Mouse (Mus musculus) kidney, embryonic 16.5 days (tissue): ENCODE measurements around the gene Hdgfl3. TPM values are rescaled to one million over a fixed set of nuclear protein-coding genes. Genes with fewer than 3 reads are reported as not detected.
A peak's percentile ranks its signal among the peaks of the same experiment; 100 is the strongest.

Experiments
- ATAC-seq: fragments of 200-750 bp; cut with Nextera tagmentation; 2 replicates; pipeline ENCODE4 v1.8.0; 2017; ENCODE audit warnings: moderate TSS enrichment; ENCODE audit not compliant: low FRiP score, low TSS enrichment
- H3K27ac ChIP-seq: fragments of 300-500 bp; sonication (generic); 2 replicates; pipeline ENCODE4 v1.5.1; 2014; ENCODE audit warnings: low read length
- H3K27me3 ChIP-seq: fragments of 300-500 bp; sonication (generic); 2 replicates; pipeline ENCODE4 v1.6.1; 2014; ENCODE audit warnings: low read length, control low read depth, mixed read lengths; ENCODE audit not compliant: insufficient read depth
- H3K36me3 ChIP-seq: fragments of 300-500 bp; sonication (generic); 2 replicates; pipeline ENCODE4 v1.6.1; 2014; ENCODE audit warnings: low read length, control low read depth, mixed read lengths; ENCODE audit not compliant: insufficient read depth
- H3K4me1 ChIP-seq: fragments of 300-500 bp; sonication (generic); 2 replicates; pipeline ENCODE4 v1.6.1; 2014; ENCODE audit warnings: low read length, control low read depth, mixed read lengths; ENCODE audit not compliant: insufficient read depth
- H3K4me2 ChIP-seq: fragments of 300-500 bp; sonication (generic); replicated peaks from 2 replicates; pipeline ENCODE4 v1.6.1; 2014; ENCODE audit warnings: low read depth, low read length
- H3K4me3 ChIP-seq: fragments of 300-500 bp; sonication (generic); 2 replicates; pipeline ENCODE4 v1.5.1; 2014; ENCODE audit warnings: mild to moderate bottlenecking, low read length
- H3K9ac ChIP-seq: fragments of 300-500 bp; sonication (generic); replicated peaks from 2 replicates; pipeline ENCODE4 v1.6.1; 2014; ENCODE audit warnings: low read length
- H3K9me3 ChIP-seq: fragments of 300-500 bp; sonication (generic); 2 replicates; pipeline ENCODE4 v1.6.1; 2016; ENCODE audit warnings: low read length, control low read depth
- WGBS: fragments of 180-500 bp; shearing (Covaris S2); extraction: QIAGEN DNeasy Blood & Tissue Kit; methylation state at CpG from one replicate; pipeline ENCODE4 v1.1.7; 2014; 5-methylcytosine and 5-hydroxymethylcytosine counted together
- polyA plus RNA-seq: library from polyadenylated mRNA; unstranded; fragments of >200 nt; fragmentation: Nextera tagmentation; extraction: Ambion mirVana; gene quantifications from 2 replicates; pipeline ENCODE4 v1.2.1, GENCODE M21; 2015

The Hdgfl3 gene
- polyA plus RNA-seq, result 10.0 and 11.7 TPM in 2 replicates

GRCm38 (mm10) chr7:81934267-81934745 is at the start of gene Hdgfl3:
Gene Hdgfl3, minus strand, starts transcription at chr7:81934473.
- no peaks in the 10 kb centered on the region for H3K27me3 ChIP-seq
- H3K4me2 ChIP-seq, result peak within 1 kb of the TSS; percentile 72
- H3K4me3 ChIP-seq, result peak within 1 kb of the TSS; percentile 57
- peak within 1 kb of the TSS; percentile 76 for H3K9ac ChIP-seq
- no peaks in the 10 kb centered on the region for H3K36me3 ChIP-seq
- peak; percentile 86 for ATAC-seq
- H3K9me3 ChIP-seq, result no peaks in the 10 kb centered on the region
- under 1% methylated on average over 52 of the region's 63 CpGs for WGBS
- H3K4me1 ChIP-seq, result peaks cover 19% of the 10 kb centered on the region
- peak within 1 kb of the TSS; percentile 75 for H3K27ac ChIP-seq

- Histone ChIP-seq H3K9ac (no peak overlapping the region), H3K36me3 (no peaks in the 10 kb centered on the region), H3K4me3 (no peak overlapping the region), H3K27me3 (peaks cover 16% of the 10 kb centered on the region), H3K4me2 (no peak overlapping the region), H3K9me3 (no peaks in the 10 kb centered on the region), H3K27ac (no peak overlapping the region), H3K4me1 (no peaks in the 10 kb centered on the region)
- no peak for ATAC-seq
- 81% methylated on average over 6 of the region's 6 CpGs for WGBS
Measured at GRCm38 (mm10) chr7:81983651-81984050, 49.4 kb upstream of the Hdgfl3 start.

DNA sequence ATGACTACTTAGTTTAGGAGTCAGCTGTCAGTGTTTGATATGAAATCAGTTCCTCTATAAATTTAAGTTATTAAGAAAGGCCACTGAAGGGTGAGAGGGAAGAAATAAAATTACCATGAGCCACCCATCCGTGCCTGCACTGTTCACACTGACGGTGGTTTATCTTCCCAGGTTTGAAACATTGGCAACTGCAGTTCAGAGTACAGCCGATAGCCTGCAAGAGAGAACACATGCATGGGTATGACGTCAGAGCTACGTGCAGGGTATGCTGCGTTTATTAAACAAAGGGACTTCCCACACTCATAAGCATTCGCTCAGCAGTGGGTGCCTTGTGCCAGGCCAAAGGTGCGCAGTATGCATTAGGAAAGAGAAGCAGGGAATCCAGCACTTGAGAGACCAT is 44.0 kb upstream of the Hdgfl3 start:
- H3K4me2 ChIP-seq, result no peak overlapping the region
- ATAC-seq, result no peak
- H3K9me3 ChIP-seq, result no peaks in the 10 kb centered on the region
- H3K27me3 ChIP-seq, result no peaks in the 10 kb centered on the region
- H3K27ac ChIP-seq, result no peak overlapping the region
- H3K4me3 ChIP-seq, result no peak overlapping the region
- H3K9ac ChIP-seq, result no peak overlapping the region
- no peaks in the 10 kb centered on the region for H3K36me3 ChIP-seq
- WGBS, result 81% methylated on average over 8 of the region's 8 CpGs
- no peaks in the 10 kb centered on the region for H3K4me1 ChIP-seq

DNA sequence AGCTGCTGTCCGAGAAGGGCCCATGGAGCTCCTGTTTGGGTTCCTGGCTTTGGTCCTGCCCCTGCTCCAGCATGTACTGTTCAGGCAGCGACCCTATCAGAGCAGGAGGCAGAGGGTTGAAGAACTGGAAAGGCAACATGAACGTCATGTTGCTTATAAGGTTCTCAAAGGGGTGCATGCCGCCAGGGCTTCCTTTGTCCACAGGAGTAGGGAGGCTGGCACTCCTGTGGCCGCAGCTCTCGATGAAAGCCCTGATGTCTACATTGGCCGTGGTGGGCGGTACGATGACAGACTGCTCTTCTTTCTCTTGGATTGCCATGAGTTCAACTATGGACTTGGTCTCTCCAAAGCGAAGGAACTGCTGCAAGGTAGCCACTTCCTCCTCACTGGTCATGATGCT is 40.3 kb upstream of the Hdgfl3 start:
- no peaks in the 10 kb centered on the region for H3K9me3 ChIP-seq
- no peaks in the 10 kb centered on the region for H3K36me3 ChIP-seq
- H3K4me3 ChIP-seq, result no peak overlapping the region
- no peaks in the 10 kb centered on the region for H3K4me1 ChIP-seq
- ATAC-seq, result no peak
- no peak overlapping the region for H3K27ac ChIP-seq
- H3K27me3 ChIP-seq, result no peaks in the 10 kb centered on the region
- H3K4me2 ChIP-seq, result no peak overlapping the region
- no peak overlapping the region for H3K9ac ChIP-seq
- 90% methylated on average over 10 of the region's 10 CpGs for WGBS

GRCm38 (mm10) chr7:81973939-81974338 is 39.7 kb upstream of the Hdgfl3 start:
- no peaks in the 10 kb centered on the region for H3K9me3 ChIP-seq
- no peak overlapping the region for H3K4me2 ChIP-seq
- no peak overlapping the region for H3K9ac ChIP-seq
- H3K27ac ChIP-seq, result no peak overlapping the region
- no peak overlapping the region for H3K4me3 ChIP-seq
- WGBS, result 92% methylated on average over 12 of the region's 12 CpGs
- H3K4me1 ChIP-seq, result no peaks in the 10 kb centered on the region
- H3K36me3 ChIP-seq, result no peaks in the 10 kb centered on the region
- H3K27me3 ChIP-seq, result no peaks in the 10 kb centered on the region
- ATAC-seq, result no peak

DNA sequence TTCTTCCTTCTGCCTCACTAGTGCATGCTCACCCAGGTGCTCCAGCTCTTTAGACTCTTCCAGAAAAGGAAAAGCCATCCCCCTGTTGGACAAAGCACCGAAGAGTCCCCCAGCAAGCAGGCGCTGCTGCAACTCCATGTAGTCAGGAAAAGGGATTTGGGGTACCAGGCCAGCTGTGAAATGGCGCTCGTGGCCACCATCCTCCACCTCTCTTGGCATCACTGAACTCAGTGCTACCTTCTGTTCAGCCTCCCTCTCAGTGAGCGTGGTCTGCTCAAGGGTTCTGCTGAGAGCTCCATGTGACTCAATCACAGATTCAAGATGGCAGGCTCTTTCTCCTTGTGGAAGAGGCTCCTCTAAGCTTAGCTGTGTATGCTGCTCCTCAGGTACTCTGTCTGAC is 39.1 kb upstream of the Hdgfl3 start:
- Histone ChIP-seq H3K4me3 (no peak overlapping the region), H3K36me3 (no peaks in the 10 kb centered on the region), H3K27ac (no peak overlapping the region), H3K4me2 (no peak overlapping the region), H3K4me1 (no peaks in the 10 kb centered on the region), H3K9me3 (no peaks in the 10 kb centered on the region), H3K9ac (no peak overlapping the region), H3K27me3 (no peaks in the 10 kb centered on the region)
- no peak for ATAC-seq
- WGBS, result 94% methylated on average over 5 of the region's 5 CpGs

DNA sequence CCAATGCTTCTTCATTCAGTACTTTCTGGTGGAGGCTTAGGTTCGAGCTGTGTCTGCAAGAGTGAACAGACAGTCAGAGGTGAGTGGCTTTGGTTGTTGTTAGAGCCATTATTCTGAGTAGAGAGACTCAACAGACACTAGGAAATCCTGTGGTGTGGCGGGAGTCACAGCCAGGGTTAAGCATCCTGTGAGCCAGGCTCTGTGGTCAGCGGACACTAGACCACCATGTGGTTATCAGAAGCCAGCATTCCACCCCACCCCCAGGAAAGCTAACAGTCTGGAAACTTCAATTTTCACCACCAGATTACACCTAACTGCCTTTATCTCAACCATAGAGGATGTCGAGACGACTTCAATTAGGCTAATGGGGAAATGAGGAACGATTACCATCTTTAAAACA is 34.7 kb upstream of the Hdgfl3 start:
- no peak overlapping the region for H3K4me2 ChIP-seq
- ATAC-seq, result no peak

GRCm38 (mm10) chr7:81968451-81968850 is 34.2 kb upstream of the Hdgfl3 start:
- Histone ChIP-seq H3K9me3 (no peaks in the 10 kb centered on the region), H3K9ac (no peak overlapping the region), H3K27me3 (no peaks in the 10 kb centered on the region), H3K36me3 (no peaks in the 10 kb centered on the region), H3K27ac (no peak overlapping the region), H3K4me1 (no peaks in the 10 kb centered on the region), H3K4me3 (no peak overlapping the region), H3K4me2 (no peak overlapping the region)
- 84% methylated on average over 4 of the region's 4 CpGs for WGBS
- no peak for ATAC-seq

More for the DNA sequence above, 34.7 kb upstream of the Hdgfl3 start:
- H3K9me3 ChIP-seq, result no peaks in the 10 kb centered on the region
- no peaks in the 10 kb centered on the region for H3K4me1 ChIP-seq
- 80% methylated on average over 6 of the region's 6 CpGs for WGBS
- H3K9ac ChIP-seq, result no peak overlapping the region
- H3K36me3 ChIP-seq, result no peaks in the 10 kb centered on the region
- no peaks in the 10 kb centered on the region for H3K27me3 ChIP-seq
- H3K27ac ChIP-seq, result no peak overlapping the region
- no peak overlapping the region for H3K4me3 ChIP-seq

GRCm38 (mm10) chr7:81966195-81966594 is 31.9 kb upstream of the Hdgfl3 start:
- H3K4me2 ChIP-seq, result no peak overlapping the region
- no peak overlapping the region for H3K9ac ChIP-seq
- H3K27me3 ChIP-seq, result no peaks in the 10 kb centered on the region
- H3K9me3 ChIP-seq, result no peaks in the 10 kb centered on the region
- no peak for ATAC-seq
- WGBS, result 85% methylated on average over 5 of the region's 5 CpGs
- no peaks in the 10 kb centered on the region for H3K36me3 ChIP-seq
- H3K27ac ChIP-seq, result no peak overlapping the region
- H3K4me1 ChIP-seq, result no peaks in the 10 kb centered on the region
- H3K4me3 ChIP-seq, result no peak overlapping the region

DNA sequence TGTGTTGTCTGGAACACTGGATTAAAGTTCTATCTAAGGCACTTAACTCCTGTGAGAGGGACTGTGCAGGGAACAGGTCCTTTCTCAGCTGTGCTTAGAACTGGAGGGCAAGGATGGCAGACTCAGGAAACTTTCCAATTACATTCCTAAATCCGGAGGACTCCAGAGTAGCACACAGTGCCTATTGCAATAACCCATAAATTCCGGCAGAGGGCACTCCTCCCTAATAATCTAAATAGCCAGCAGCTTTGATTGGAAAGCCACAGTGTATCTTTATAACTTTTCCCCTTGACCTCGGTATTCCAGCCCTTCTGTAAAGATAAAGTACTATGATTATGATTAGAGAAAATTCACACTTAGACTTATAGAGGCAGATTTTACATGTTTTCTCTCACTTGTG is 25.4 kb upstream of the Hdgfl3 start:
- no peak overlapping the region for H3K4me3 ChIP-seq
- H3K9ac ChIP-seq, result no peak overlapping the region
- peak; percentile 51; the same call in 1 of the 2 replicates for ATAC-seq
- no peaks in the 10 kb centered on the region for H3K9me3 ChIP-seq
- 4% methylated on average over 3 of the region's 3 CpGs for WGBS
- H3K36me3 ChIP-seq, result no peaks in the 10 kb centered on the region
- no peaks in the 10 kb centered on the region for H3K27me3 ChIP-seq
- no peaks in the 10 kb centered on the region for H3K4me1 ChIP-seq
- H3K27ac ChIP-seq, result no peak overlapping the region
- no peak overlapping the region for H3K4me2 ChIP-seq
